In the genomic region with DNA sequence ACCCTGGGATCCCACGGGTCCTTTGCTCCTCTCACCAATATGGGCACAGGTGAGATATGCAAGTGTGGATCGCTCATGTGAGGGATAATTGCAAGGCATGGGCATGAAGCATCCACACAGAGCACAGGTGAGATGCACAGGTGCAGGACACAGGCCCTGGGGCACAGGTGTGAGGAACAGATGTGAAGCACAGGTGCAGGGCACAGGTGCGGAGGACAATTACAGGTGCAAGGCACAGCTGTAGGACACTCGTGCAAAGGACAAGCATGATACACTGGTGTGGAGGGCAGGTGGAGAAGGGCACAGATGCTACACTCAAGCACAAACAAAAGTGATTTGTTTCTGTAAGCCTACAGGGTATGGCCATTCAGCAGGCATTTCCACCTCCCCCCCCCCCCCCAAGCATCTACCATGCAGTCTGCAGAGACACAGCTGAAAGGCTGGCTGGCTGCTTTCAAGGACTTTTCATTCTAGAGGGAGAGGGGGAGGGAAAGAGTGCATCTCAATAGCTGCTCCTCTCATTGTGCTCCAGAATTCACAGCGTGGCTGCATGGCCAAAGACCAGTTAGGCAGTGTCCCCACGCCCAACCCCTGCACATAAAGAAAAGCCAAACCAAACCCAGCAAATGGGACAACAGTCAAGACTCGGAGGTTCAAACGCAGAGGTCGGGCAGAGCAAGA, we compare ENCODE assay signal across 24 mouse cellular contexts. TPM values are rescaled to one million over a fixed set of nuclear protein-coding genes. Genes with fewer than 3 reads are reported as not detected.
A peak's percentile ranks its signal among the peaks of the same experiment; 100 is the strongest.
DNase-seq lines count a peak whose midpoint lies in the region; ATAC-seq and TF ChIP-seq lines count a peak whose summit lies in the region.
"Had no signal": no experiment of that assay in that cellular context is flagged by ENCODE, and none has a peak within 500 bp of the region (broad histone marks: within the 10 kb centered on the region; RNA-seq: fewer than 3 reads in every experiment).

No protein-coding gene starts in this region.

- DNase-seq in hindbrain, embryonic 11.5 days (ENCODE audit: low spot score): no peak
- peak; percentile 80 for DNase-seq in R1 (ENCODE audit: low read depth, low spot score)
- DNase-seq in cerebellum, postnatal 25 days: no peak
- DNase-seq: adrenal gland, postnatal 36 days; cerebellum, adult 2 months; gastrocnemius, postnatal 10 days; heart, adult 18-20 months; kidney, adult 8-10 months; kidney, postnatal 36 days; left cerebral cortex, postnatal 4 days; lung, embryonic 14.5 days; lung, postnatal 36 days; thymus, postnatal 36 days had no signal

- no peak for TF ChIP-seq POLR2A in ES-Bruce4 (IDR thresholded peaks at IDR 0.05; ENCODE audit: insufficient read depth, low read length)

- no peak overlapping the region for H3K4me3 ChIP-seq in hindbrain, embryonic 11.5 days (ENCODE audit: low read depth, low read length)
- H3K4me3 ChIP-seq in hindbrain, embryonic 16.5 days (ENCODE audit: low read length): no peak overlapping the region
- H3K4me3 ChIP-seq in ES-Bruce4 (ENCODE audit: low read depth, low read length): no peak overlapping the region
- no peak overlapping the region for H3K4me3 ChIP-seq in midbrain, embryonic 12.5 days
- H3K4me3 ChIP-seq in liver, embryonic 12.5 days: no peak overlapping the region
- H3K4me3 ChIP-seq in intestine, embryonic 15.5 days (replicated peaks): no peak overlapping the region
- H3K4me3 ChIP-seq: embryonic facial prominence, embryonic 12.5 days; erythroblast, embryonic 14.5 days; heart, embryonic 13.5 days had no signal

- ATAC-seq in hindbrain, embryonic 11.5 days (ENCODE audit: low FRiP score): peak; percentile 25; the same call in 1 of the 2 replicates
- ATAC-seq in hindbrain, embryonic 16.5 days: no peak
- ATAC-seq in midbrain, embryonic 12.5 days (ENCODE audit: low FRiP score, low read depth): peak; percentile 13; the same call in 1 of the 2 replicates
- ATAC-seq in liver, embryonic 12.5 days: no peak
- ATAC-seq in intestine, embryonic 15.5 days: no peak
- ATAC-seq: inflammation-experienced regulatory T-cells, adult 6 months had no signal

- H3K9ac ChIP-seq in hindbrain, embryonic 11.5 days (ENCODE audit: low read depth, low read length): no peak overlapping the region
- no peak overlapping the region for H3K9ac ChIP-seq in hindbrain, embryonic 16.5 days (ENCODE audit: low read depth, low read length)
- H3K9ac ChIP-seq in ES-Bruce4 (ENCODE audit: low read depth, poor library complexity, severe bottlenecking): no peak overlapping the region
- no peak overlapping the region for H3K9ac ChIP-seq in midbrain, embryonic 12.5 days (replicated peaks)
- no peak overlapping the region for H3K9ac ChIP-seq in liver, embryonic 12.5 days
- H3K9ac ChIP-seq in intestine, embryonic 15.5 days: no peak overlapping the region
- H3K9ac ChIP-seq: embryonic facial prominence, embryonic 12.5 days; heart, embryonic 13.5 days; lung, embryonic 14.5 days had no signal

- no peaks in the 10 kb centered on the region for H3K27me3 ChIP-seq in hindbrain, embryonic 11.5 days (ENCODE audit: control insufficient read depth, insufficient read depth, low read length)
- H3K27me3 ChIP-seq in hindbrain, embryonic 16.5 days (replicated peaks; ENCODE audit: control insufficient read depth, insufficient read depth, low read length): no peaks in the 10 kb centered on the region
- H3K27me3 ChIP-seq in ES-Bruce4 (ENCODE audit: control insufficient read depth, insufficient read depth, low read length, poor library complexity, severe bottlenecking): no peaks in the 10 kb centered on the region
- H3K27me3 ChIP-seq in midbrain, embryonic 12.5 days: peaks cover 10% of the 10 kb centered on the region
- peaks cover 38% of the 10 kb centered on the region for H3K27me3 ChIP-seq in liver, embryonic 12.5 days (replicated peaks)
- H3K27me3 ChIP-seq in intestine, embryonic 15.5 days (replicated peaks): no peaks in the 10 kb centered on the region
- H3K27me3 ChIP-seq: embryonic facial prominence, embryonic 12.5 days had no signal

- H3K27ac ChIP-seq in hindbrain, embryonic 11.5 days (ENCODE audit: low read depth, low read length): no peak overlapping the region
- H3K27ac ChIP-seq in hindbrain, embryonic 16.5 days (ENCODE audit: low read depth, low read length): no peak overlapping the region
- H3K27ac ChIP-seq in ES-Bruce4 (ENCODE audit: insufficient read depth, low read length): no peak overlapping the region
- H3K27ac ChIP-seq in midbrain, embryonic 12.5 days (replicated peaks): peak overlapping the region; percentile 49; the same call in 1 of the 2 replicates
- no peak overlapping the region for H3K27ac ChIP-seq in liver, embryonic 12.5 days
- no peak overlapping the region for H3K27ac ChIP-seq in intestine, embryonic 15.5 days
- H3K27ac ChIP-seq: embryonic facial prominence, embryonic 12.5 days; heart, embryonic 13.5 days; stomach, postnatal 0 days had no signal

- 0 out of 2 replicates have a peak, but pooled peaks cover 5% of the 10 kb centered on the region for H3K4me1 ChIP-seq in hindbrain, embryonic 11.5 days (replicated peaks; ENCODE audit: control insufficient read depth, insufficient read depth, low read length)
- H3K4me1 ChIP-seq in hindbrain, embryonic 16.5 days (ENCODE audit: control insufficient read depth, insufficient read depth, low read depth, low read length): peaks cover 16% of the 10 kb centered on the region
- peaks cover 9% of the 10 kb centered on the region for H3K4me1 ChIP-seq in ES-Bruce4 (ENCODE audit: control insufficient read depth, insufficient read depth, low read length)
- peaks cover 35% of the 10 kb centered on the region for H3K4me1 ChIP-seq in midbrain, embryonic 12.5 days
- H3K4me1 ChIP-seq in liver, embryonic 12.5 days: no peaks in the 10 kb centered on the region
- peaks cover 15% of the 10 kb centered on the region for H3K4me1 ChIP-seq in intestine, embryonic 15.5 days (replicated peaks)

- H3K4me2 ChIP-seq in hindbrain, embryonic 11.5 days (replicated peaks; ENCODE audit: low read depth, low read length): no peak overlapping the region
- H3K4me2 ChIP-seq in hindbrain, embryonic 16.5 days (ENCODE audit: low read length): no peak overlapping the region
- 0 out of 2 replicates have a peak overlapping the region, but pooled peaks have one; percentile 7 for H3K4me2 ChIP-seq in midbrain, embryonic 12.5 days (replicated peaks)
- H3K4me2 ChIP-seq in liver, embryonic 12.5 days: no peak overlapping the region
- no peak overlapping the region for H3K4me2 ChIP-seq in intestine, embryonic 15.5 days (replicated peaks)
- H3K4me2 ChIP-seq: embryonic facial prominence, embryonic 12.5 days; heart, embryonic 13.5 days; lung, embryonic 14.5 days had no signal

- 44% methylated on average over 9 of the region's 9 CpGs for WGBS in hindbrain, embryonic 11.5 days
- 43% methylated on average over 9 of the region's 9 CpGs for WGBS in hindbrain, embryonic 16.5 days
- WGBS in midbrain, embryonic 12.5 days: 47% methylated on average over 9 of the region's 9 CpGs
- 52% methylated on average over 9 of the region's 9 CpGs for whole genome bisulfite sequencing in liver, embryonic 12.5 days (ENCODE audit: insufficient replicate concordance)
- 66% methylated on average over 9 of the region's 9 CpGs for WGBS in intestine, embryonic 15.5 days

- TF ChIP-seq CTCF in ES-Bruce4 (IDR thresholded peaks at IDR 0.05; ENCODE audit: low read depth, low read length): no peak

- H3K36me3 ChIP-seq in hindbrain, embryonic 11.5 days (ENCODE audit: control insufficient read depth, insufficient read depth, low read length): no peaks in the 10 kb centered on the region
- H3K36me3 ChIP-seq in hindbrain, embryonic 16.5 days (ENCODE audit: control insufficient read depth, insufficient read depth, low read length): no peaks in the 10 kb centered on the region
- H3K36me3 ChIP-seq in ES-Bruce4 (ENCODE audit: control insufficient read depth, insufficient read depth, low read length, poor library complexity, severe bottlenecking): no peaks in the 10 kb centered on the region
- no peaks in the 10 kb centered on the region for H3K36me3 ChIP-seq in midbrain, embryonic 12.5 days
- no peaks in the 10 kb centered on the region for H3K36me3 ChIP-seq in liver, embryonic 12.5 days
- no peaks in the 10 kb centered on the region for H3K36me3 ChIP-seq in intestine, embryonic 15.5 days
- H3K36me3 ChIP-seq: embryonic facial prominence, embryonic 12.5 days; G1E; heart, embryonic 13.5 days had no signal

- peak; percentile 82; the same call in 1 of the 2 replicates for TF ChIP-seq EP300 in ES-Bruce4 (IDR thresholded peaks at IDR 0.05; ENCODE audit: insufficient read depth, low read depth, low read length)

- no peaks in the 10 kb centered on the region for H3K9me3 ChIP-seq in hindbrain, embryonic 11.5 days (ENCODE audit: control insufficient read depth, low read length)
- H3K9me3 ChIP-seq in hindbrain, embryonic 16.5 days (ENCODE audit: control insufficient read depth, low read length): no peaks in the 10 kb centered on the region
- H3K9me3 ChIP-seq in ES-Bruce4 (replicated peaks; ENCODE audit: control insufficient read depth, insufficient read depth, low read length, poor library complexity, severe bottlenecking): no peaks in the 10 kb centered on the region
- no peaks in the 10 kb centered on the region for H3K9me3 ChIP-seq in midbrain, embryonic 12.5 days
- no peaks in the 10 kb centered on the region for H3K9me3 ChIP-seq in liver, embryonic 12.5 days (replicated peaks)
- H3K9me3 ChIP-seq in intestine, embryonic 15.5 days: no peaks in the 10 kb centered on the region
- H3K9me3 ChIP-seq: embryonic facial prominence, embryonic 12.5 days; heart, embryonic 13.5 days had no signal

RNA-seq across cellular contexts. Expression of gene Prr5, which starts 11.9 kb away (rescaled TPM):
- polyA plus RNA-seq in hindbrain, embryonic 11.5 days (2014; fragmentation: Nextera tagmentation; extraction: Ambion mirVana): 12.1 and 13.9 TPM in 2 replicates
- 30.5 and 33.2 TPM in 2 replicates for polyA plus RNA-seq in hindbrain, embryonic 16.5 days (2015; fragmentation: Nextera tagmentation; extraction: Ambion mirVana)
- polyA plus RNA-seq in ES-Bruce4 (2011; ENCODE audit: insufficient read depth, insufficient read length, low read depth, missing spikeins): 17.3 and 18.9 TPM in 2 replicates
- 11.1 and 13.9 TPM in 2 replicates for polyA plus RNA-seq in midbrain, embryonic 12.5 days (2016; fragmentation: Nextera tagmentation; extraction: Ambion mirVana)
- 12.6 and 14.1 TPM in 2 replicates for polyA plus RNA-seq in liver, embryonic 12.5 days (2016; fragmentation: Nextera tagmentation; extraction: Ambion mirVana)
- 65.4 and 71.3 TPM in 2 replicates for polyA plus RNA-seq in intestine, embryonic 15.5 days (2015; fragmentation: Nextera tagmentation; extraction: Ambion mirVana)
- polyA plus RNA-seq: G1E had no signal

Comparison
In these comparisons a context has a peak if more than half of its experiments do, and no peak if none do; other contexts are left out.
1. ATAC-seq: peak in hindbrain, embryonic 11.5 days (single experiment) and midbrain, embryonic 12.5 days (single experiment); none in hindbrain, embryonic 16.5 days (single experiment), liver, embryonic 12.5 days (single experiment) and intestine, embryonic 15.5 days (single experiment).